9 mouse cellular contexts compared by ENCODE assay signal in the genomic region with DNA sequence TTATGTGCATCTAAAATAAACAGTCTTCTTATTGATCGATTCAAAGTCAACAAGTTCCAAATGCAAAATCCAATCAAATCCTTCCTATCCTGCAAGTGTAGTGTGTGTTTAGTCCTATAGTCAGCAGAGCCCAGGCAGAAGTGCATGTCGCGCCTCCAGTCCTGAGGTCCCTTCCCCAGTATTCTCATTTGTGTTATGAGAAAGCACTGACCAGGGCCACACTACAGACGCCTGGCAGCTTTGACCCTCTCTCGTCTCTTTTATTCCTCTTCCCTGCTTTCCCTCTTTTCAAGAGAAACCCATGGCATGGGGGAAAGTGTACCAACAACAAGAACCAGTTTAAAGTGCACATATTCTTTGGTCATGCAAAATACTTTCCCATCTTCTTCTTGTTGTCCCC. TPM values are rescaled to one million over a fixed set of nuclear protein-coding genes. Genes with fewer than 3 reads are reported as not detected.
DNase-seq lines count a peak whose midpoint lies in the region; ATAC-seq and TF ChIP-seq lines count a peak whose summit lies in the region.
"Had no signal": no experiment of that assay in that cellular context is flagged by ENCODE, and none has a peak within 500 bp of the region (broad histone marks: within the 10 kb centered on the region; RNA-seq: fewer than 3 reads in every experiment).

No protein-coding gene starts in this region.

- 28% methylated on average over 5 of the region's 5 CpGs for WGBS in liver, adult 2 months
- WGBS in heart, embryonic 15.5 days = 43% methylated on average over 5 of the region's 5 CpGs
- WGBS in limb, embryonic 14.5 days = 34% methylated on average over 5 of the region's 5 CpGs

- H3K27me3 ChIP-seq in liver, adult 2 months (ENCODE audit: control insufficient read depth, insufficient read depth, low read length) = no peaks in the 10 kb centered on the region
- no peaks in the 10 kb centered on the region for H3K27me3 ChIP-seq in heart, embryonic 15.5 days
- H3K27me3 ChIP-seq in limb, embryonic 14.5 days (ENCODE audit: control insufficient read depth, insufficient read depth, low read length) = no peaks in the 10 kb centered on the region

- peak overlapping the region; percentile 84 for H3K4me2 ChIP-seq in heart, embryonic 15.5 days
- H3K4me2 ChIP-seq in limb, embryonic 14.5 days (replicated peaks; ENCODE audit: low read depth, low read length, severe bottlenecking) = peak overlapping the region; percentile 47

- peak overlapping the region; percentile 17 for H3K27ac ChIP-seq in liver, adult 2 months (replicated peaks; ENCODE audit: insufficient read depth, low read depth, low read length)
- H3K27ac ChIP-seq in heart, embryonic 15.5 days = peak overlapping the region; percentile 41; the same call in 1 of the 2 replicates
- H3K27ac ChIP-seq in limb, embryonic 14.5 days (replicated peaks; ENCODE audit: low read depth, low read length) = no peak overlapping the region

- peak; percentile 66 for DNase-seq in liver, adult 2 months (ENCODE audit: extremely low read depth, low read depth, low spot score)
- no peak for DNase-seq in liver
- DNase-seq in limb, embryonic 14.5 days (ENCODE audit: low spot score) = no peak
- DNase-seq in retina, embryonic 14.5 days (ENCODE audit: low spot score) = peak; percentile 52
- no peak for DNase-seq in right cerebral cortex, adult 18-20 months
- DNase-seq in spleen, postnatal 10 days (ENCODE audit: low spot score in 2 of 2) = no peak
- DNase-seq: cerebellum, adult 11-12 months had no signal

- TF ChIP-seq CTCF in liver, adult 2 months (IDR thresholded peaks at IDR 0.05; ENCODE audit: low read depth, low read length) = no peak

- H3K4me3 ChIP-seq in liver, adult 2 months (ENCODE audit: insufficient read depth, low read depth, low read length) = no peak overlapping the region
- H3K4me3 ChIP-seq in heart, embryonic 15.5 days = peak overlapping the region; percentile 29
- peak overlapping the region; percentile 15 for H3K4me3 ChIP-seq in limb, embryonic 14.5 days (replicated peaks; ENCODE audit: low read length)

- H3K36me3 ChIP-seq in liver, adult 2 months (ENCODE audit: control insufficient read depth, insufficient read depth, low read length) = no peaks in the 10 kb centered on the region
- H3K36me3 ChIP-seq in heart, embryonic 15.5 days = no peaks in the 10 kb centered on the region
- H3K36me3 ChIP-seq in limb, embryonic 14.5 days (ENCODE audit: control insufficient read depth, insufficient read depth, low read length) = no peaks in the 10 kb centered on the region

- no peak for TF ChIP-seq POLR2A in liver, adult 2 months (IDR thresholded peaks at IDR 0.05; ENCODE audit: extremely low read depth, insufficient read depth, low read length)
- no peak for TF ChIP-seq POLR2A in limb, embryonic 14.5 days (IDR thresholded peaks at IDR 0.05; ENCODE audit: borderline replicate concordance, extremely low read depth, insufficient read depth, insufficient read length)

- H3K79me2 ChIP-seq in liver, adult 2 months (ENCODE audit: control insufficient read depth, insufficient read depth, low read length) = peaks cover 3% of the 10 kb centered on the region; the same call in 1 of the 2 replicates

- H3K4me1 ChIP-seq in liver, adult 2 months (ENCODE audit: control insufficient read depth, insufficient read depth, low read length) = peaks cover 10% of the 10 kb centered on the region; the same call in 1 of the 2 replicates
- no peaks in the 10 kb centered on the region for H3K4me1 ChIP-seq in heart, embryonic 15.5 days (replicated peaks)
- H3K4me1 ChIP-seq in limb, embryonic 14.5 days (ENCODE audit: control insufficient read depth, insufficient read depth, low read length) = peaks cover 3% of the 10 kb centered on the region

- no peaks in the 10 kb centered on the region for H3K9me3 ChIP-seq in heart, embryonic 15.5 days (replicated peaks)
- H3K9me3 ChIP-seq in limb, embryonic 14.5 days (ENCODE audit: control insufficient read depth, low read length) = no peaks in the 10 kb centered on the region

- peak overlapping the region; percentile 33; the same call in 1 of the 2 replicates for H3K9ac ChIP-seq in liver, adult 2 months (ENCODE audit: low read depth, low read length)
- H3K9ac ChIP-seq in heart, embryonic 15.5 days = peak overlapping the region; percentile 23
- H3K9ac ChIP-seq in limb, embryonic 14.5 days (ENCODE audit: low read depth, low read length, severe bottlenecking) = no peak overlapping the region

- ATAC-seq in heart, embryonic 15.5 days (replicated peaks; ENCODE audit: insufficient number of reproducible peaks, insufficient read depth, low FRiP score, low read depth) = no peak
- ATAC-seq in limb, embryonic 14.5 days (ENCODE audit: low FRiP score, low read depth) = no peak
- no peak for ATAC-seq in frontal cortex, adult (ENCODE audit: low TSS enrichment)

RNA-seq across cellular contexts. Expression of a gene that starts 2.3 kb away (rescaled TPM):
- total RNA-seq in liver, adult 2 months (2014; rRNA removed) = 2.1 and 3.5 TPM in 2 replicates
- 1.9 and 3.0 TPM in 2 replicates for polyA plus RNA-seq in liver, adult 2 months (2012; rRNA removed)
- 7.2 and 8.1 TPM in 2 replicates for polyA plus RNA-seq in heart, embryonic 15.5 days (2015; fragmentation: Nextera tagmentation; extraction: Ambion mirVana)
- polyA plus RNA-seq in limb, embryonic 14.5 days (2012; rRNA removed) = 2.8 and 3.8 TPM in 2 replicates
- 4.0 and 5.7 TPM in 2 replicates for polyA plus RNA-seq in limb, embryonic 14.5 days (2014; fragmentation: Nextera tagmentation; extraction: Ambion mirVana)

Comparison
In these comparisons a context has a peak if more than half of its experiments do, and no peak if none do; other contexts are left out.
1. DNase-seq: peak in liver, adult 2 months (single experiment) and retina, embryonic 14.5 days (single experiment); none in liver (single experiment), limb, embryonic 14.5 days (single experiment), right cerebral cortex, adult 18-20 months (single experiment) and spleen, postnatal 10 days (0 of 2).